Mouse (Mus musculus) bone marrow, adult 2 months (tissue): ENCODE measurements around the gene Map9.

Experiments used
- CTCF ChIP-seq: fragments of 200-500 bp; IDR thresholded peaks from 2 replicates; pipeline ENCODE4 v1.5.1; 2011; ENCODE audit warnings: low read length, control low read depth; ENCODE audit not compliant: control insufficient read depth, insufficient read depth
- POLR2A ChIP-seq: fragments of 200-500 bp; IDR thresholded peaks from 2 replicates; pipeline ENCODE4 v1.6.1; 2011; ENCODE audit warnings: low read depth, mild to moderate bottlenecking, control low read depth, low read length, borderline replicate concordance; ENCODE audit not compliant: control insufficient read depth

- TF ChIP-seq POLR2A (no peak), CTCF (no peak)
These were observed 25.8 kb upstream of the Map9 start for GRCm38 (mm10) chr3:82332067-82332466.
